Mouse (Mus musculus) ES-E14 (cell line): Measurements from ENCODE around the gene Slc38a1. TPM values are rescaled to one million over a fixed set of nuclear protein-coding genes. Genes with fewer than 3 reads are reported as not detected.

ENCODE experiments used
- DNase-seq: peaks from one replicate; pipeline ENCODE4 v3.0.0-alpha.2; 2013; ENCODE audit warnings: low read depth, low spot score
- H3K27ac ChIP-seq: 2 replicates; pipeline ENCODE4 v1.5.1; 2012; ENCODE audit warnings: low read depth, mild to moderate bottlenecking, low read length, moderate library complexity, mixed read lengths; ENCODE audit not compliant: poor library complexity, insufficient read depth, severe bottlenecking
- H3K36me3 ChIP-seq: 2 replicates; pipeline ENCODE4 v1.6.1; 2012; ENCODE audit warnings: mild to moderate bottlenecking, low read length, moderate library complexity, mixed read lengths; ENCODE audit not compliant: control insufficient read depth, poor library complexity, insufficient read depth, severe bottlenecking
- H3K4me1 ChIP-seq, 2 experiments: fragments of 150-350 bp in 1 of 2; sonication (generic) in 1 of 2; 2 replicates each; pipeline ENCODE4 v1.6.1; 2012; ENCODE audit warnings: low read length in 2 of 2, mild to moderate bottlenecking in 1 of 2, mixed read lengths in 1 of 2; ENCODE audit not compliant: control insufficient read depth in 2 of 2, insufficient read depth in 2 of 2, poor library complexity in 1 of 2
- H3K4me3 ChIP-seq, 2 experiments: fragments of 150-350 bp in 1 of 2; sonication (generic) in 1 of 2; 2 replicates each; pipeline ENCODE4 v1.5.1; 2012; ENCODE audit warnings: low read length in 2 of 2, low read depth in 1 of 2, mild to moderate bottlenecking in 1 of 2, mixed read lengths in 1 of 2; ENCODE audit not compliant: insufficient read depth in 1 of 2, poor library complexity in 1 of 2, severe bottlenecking in 1 of 2
- H3K9ac ChIP-seq: 2 replicates; pipeline ENCODE4 v1.6.1; 2012; ENCODE audit warnings: low read depth, mild to moderate bottlenecking, low read length, mixed read lengths; ENCODE audit not compliant: poor library complexity, insufficient read depth, severe bottlenecking
- H3K9me3 ChIP-seq: fragments of 150-350 bp; sonication (generic); 2 replicates; pipeline ENCODE4 v1.6.1; 2012; ENCODE audit warnings: low read depth, mild to moderate bottlenecking, low read length; ENCODE audit not compliant: control insufficient read depth, insufficient read depth
- CHD2 ChIP-seq: IDR thresholded peaks from 2 replicates; pipeline ENCODE4 v1.6.1; 2014; ENCODE audit warnings: mild to moderate bottlenecking, low read depth, low read length, inconsistent platforms
- HCFC1 ChIP-seq: IDR thresholded peaks from 2 replicates; pipeline ENCODE4 v1.6.1; 2012; ENCODE audit warnings: low read length, inconsistent platforms, borderline replicate concordance; ENCODE audit not compliant: insufficient read depth
- MAFK ChIP-seq: IDR thresholded peaks from 2 replicates; pipeline ENCODE4 v1.6.1; 2014; ENCODE audit warnings: mild to moderate bottlenecking, low read depth, low read length, inconsistent platforms; ENCODE audit not compliant: insufficient read depth
- ZC3H11A ChIP-seq: IDR thresholded peaks from 2 replicates; pipeline ENCODE4 v1.6.1; 2012; ENCODE audit warnings: low read depth, mild to moderate bottlenecking, inconsistent platforms, low read length, borderline replicate concordance
- ZNF384 ChIP-seq: IDR thresholded peaks from 2 replicates; pipeline ENCODE4 v1.6.1; 2012; ENCODE audit warnings: low read depth, low read length, inconsistent platforms
- in situ Hi-C, 2 experiments: fragments of 600-800 bp; cut with MboI; formaldehyde crosslinking; loops; one replicate each; pipeline ENCODE4 v1.15.1; 2025; ENCODE audit warnings: low sequenced_read_pairs in 2 of 2, inconsistent platforms in 1 of 2; ENCODE audit not compliant: unreplicated experiment in 2 of 2
- total RNA-seq: library from RNA; depleted of rRNA; stranded (reverse); fragments of 300-350 nt; gene quantifications from 2 replicates; pipeline ENCODE4 v1.2.3, GENCODE M21; 2012

Slc38a1 gene
- total RNA-seq, 1 experiment, result 95.6 TPM

DNA sequence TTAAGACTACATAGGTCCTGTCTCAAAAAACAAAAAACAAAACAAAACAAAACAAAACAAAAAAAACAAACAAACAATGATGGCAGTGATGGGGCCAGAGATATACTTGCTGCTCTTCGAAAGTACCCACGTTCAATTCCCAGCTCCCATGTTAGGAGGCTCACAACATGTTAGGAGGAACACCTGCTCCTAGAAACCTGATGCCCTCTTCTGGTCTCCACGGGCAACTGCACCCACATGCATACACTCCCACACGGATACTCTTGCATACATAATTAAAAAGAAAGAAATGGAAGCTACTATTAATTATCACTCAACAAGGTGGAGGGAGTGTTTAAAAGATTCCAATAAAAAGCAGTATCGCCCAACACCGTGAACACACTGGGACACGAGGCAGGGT, 20.3 kb downstream of the Slc38a1 start:
- peaks cover 0 to 3% of the 10 kb centered on the region in 2 experiments; a peak in 1 of 4 replicates for H3K4me1 ChIP-seq
- in situ Hi-C loops, result no loop called here
- H3K27ac ChIP-seq, result no peak overlapping the region
- no peak overlapping the region for H3K4me3 ChIP-seq
- H3K36me3 ChIP-seq, result peaks cover 29% of the 10 kb centered on the region
- no peak for TF ChIP-seq ZNF384
- TF ChIP-seq ZC3H11A, result peak; percentile 21; the same call in 1 of the 2 replicates
- no peak overlapping the region for H3K9ac ChIP-seq
- H3K9me3 ChIP-seq, result no peaks in the 10 kb centered on the region
- DNase-seq, result no peak

- no peak for DNase-seq
- Histone ChIP-seq H3K36me3 (peaks cover 29% of the 10 kb centered on the region), H3K4me3 (no peak overlapping the region), H3K4me1 (no peaks in the 10 kb centered on the region), H3K27ac (no peak overlapping the region), H3K9ac (no peak overlapping the region), H3K9me3 (no peaks in the 10 kb centered on the region)
- in situ Hi-C loops, result no loop called here
- no peak for TF ChIP-seq ZNF384
- TF ChIP-seq HCFC1, result no peak
These were observed 21.0 kb downstream of the Slc38a1 start for GRCm38 (mm10) chr15:96621686-96622085.

DNA sequence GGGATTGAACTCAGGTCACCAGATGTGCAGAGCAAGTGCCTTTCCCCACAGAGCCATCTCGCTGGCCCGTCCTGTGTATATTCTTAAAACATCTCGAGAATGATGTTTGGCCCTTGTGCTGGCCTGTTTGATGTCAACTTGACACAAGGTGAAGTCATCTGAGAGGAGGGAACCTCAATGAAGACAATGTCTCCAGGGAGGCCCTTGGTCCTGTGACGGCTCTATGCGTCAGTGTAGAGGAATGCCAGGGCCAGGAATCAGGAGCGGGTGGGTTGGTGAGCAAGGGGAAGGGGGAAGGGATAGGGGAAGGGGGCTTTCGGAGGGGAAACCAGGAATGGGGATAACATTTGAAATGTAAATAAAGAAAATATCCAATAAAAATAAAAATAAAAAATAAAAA, 25.2 kb downstream of the Slc38a1 start:
- no peak for TF ChIP-seq ZNF384
- in situ Hi-C loops, result no loop called here
- Histone ChIP-seq H3K9me3 (no peaks in the 10 kb centered on the region), H3K36me3 (peaks cover 28% of the 10 kb centered on the region), H3K27ac (no peak overlapping the region), H3K4me1 (no peaks in the 10 kb centered on the region), H3K4me3 (no peak overlapping the region), H3K9ac (no peak overlapping the region)
- no peak for DNase-seq

- DNase-seq, result no peak
- TF ChIP-seq ZNF384 (no peak), HCFC1 (no peak), MAFK (no peak), CHD2 (no peak), ZC3H11A (no peak)
- Histone ChIP-seq H3K4me1 (peaks cover 0 to 3% of the 10 kb centered on the region in 2 experiments; a peak in 1 of 4 replicates), H3K27ac (no peak overlapping the region), H3K36me3 (peaks cover 37% of the 10 kb centered on the region), H3K9ac (no peak overlapping the region), H3K9me3 (no peaks in the 10 kb centered on the region), H3K4me3 (peak overlapping the region; percentile 6; a peak in 1 of 4 replicates)
- in situ Hi-C loops, result no loop called here
These were observed 34.0 kb downstream of the Slc38a1 start for GRCm38 (mm10) chr15:96608671-96609070.

DNA sequence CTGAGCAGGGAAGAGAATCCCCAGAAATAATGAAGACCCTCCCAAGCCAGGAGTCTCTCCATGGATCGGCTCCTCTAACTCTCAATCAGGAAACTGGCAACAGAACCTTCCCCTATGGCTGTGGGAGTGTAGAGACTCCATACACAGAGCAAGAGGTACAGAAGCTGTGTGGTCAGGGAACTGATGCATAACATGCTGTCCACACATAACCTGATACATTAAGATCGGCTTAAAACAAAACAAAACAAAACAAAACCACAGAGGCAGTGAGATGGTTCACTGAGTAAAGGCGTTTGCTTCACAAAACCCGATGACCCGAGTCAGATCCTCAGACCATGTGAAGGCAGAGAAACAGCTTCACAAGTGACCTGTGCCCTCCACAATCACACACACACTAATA, 35.3 kb downstream of the Slc38a1 start:
- TF ChIP-seq ZC3H11A (no peak), ZNF384 (no peak), MAFK (no peak), HCFC1 (no peak)
- Histone ChIP-seq H3K4me3 (no peak overlapping the region), H3K27ac (no peak overlapping the region), H3K9ac (no peak overlapping the region), H3K36me3 (peaks cover 37% of the 10 kb centered on the region), H3K9me3 (no peaks in the 10 kb centered on the region), H3K4me1 (peaks cover 0 to 4% of the 10 kb centered on the region in 2 experiments; a peak in 1 of 4 replicates)
- in situ Hi-C loops, result no loop called here
- DNase-seq, result no peak
